Mouse (Mus musculus): ENCODE measurements around the gene Prkce. TPM values are rescaled to one million over a fixed set of nuclear protein-coding genes. Genes with fewer than 3 reads are reported as not detected.

The Prkce gene
- total RNA-seq, 1 experiment = 1.7 TPM

- Histone ChIP-seq H3K9me3 (ENCODE audit: control insufficient read depth, insufficient read depth, low read depth, low read length) (no peaks in the 10 kb centered on the region), H3K4me1 (ENCODE audit: control insufficient read depth in 2 of 2, insufficient read depth in 2 of 2, low read length in 2 of 2, poor library complexity in 1 of 2) (no peaks in the 10 kb centered on the region), H3K36me3 (ENCODE audit: control insufficient read depth, insufficient read depth, low read length, poor library complexity, severe bottlenecking) (no peaks in the 10 kb centered on the region), H3K4me3 (ENCODE audit: insufficient read depth in 1 of 2, low read depth in 1 of 2, low read length in 2 of 2, poor library complexity in 1 of 2, severe bottlenecking in 1 of 2) (no peak overlapping the region), H3K27ac (ENCODE audit: insufficient read depth, low read depth, low read length, poor library complexity, severe bottlenecking) (no peak overlapping the region), H3K9ac (ENCODE audit: insufficient read depth, low read depth, low read length, poor library complexity, severe bottlenecking) (no peak overlapping the region)
- TF ChIP-seq ZC3H11A (IDR thresholded peaks at IDR 0.05; ENCODE audit: borderline replicate concordance, low read depth, low read length) (no peak), CHD2 (IDR thresholded peaks at IDR 0.05; ENCODE audit: low read depth, low read length) (no peak), ZNF384 (IDR thresholded peaks at IDR 0.05; ENCODE audit: low read depth, low read length) (no peak), MAFK (IDR thresholded peaks at IDR 0.05; ENCODE audit: insufficient read depth, low read depth, low read length) (no peak), HCFC1 (IDR thresholded peaks at IDR 0.05; ENCODE audit: borderline replicate concordance, insufficient read depth, low read length) (no peak)
- in situ Hi-C loops (cut with MboI; ENCODE audit: low sequenced_read_pairs in 2 of 2, unreplicated experiment in 2 of 2) = no loop called here
- DNase-seq (ENCODE audit: low read depth, low spot score) = no peak
Measured at GRCm38 (mm10) chr17:86705236-86705635, 537.7 kb downstream of the Prkce start.

GRCm38 (mm10) chr17:86706467-86706866 is 538.9 kb downstream of the Prkce start:
- TF ChIP-seq ZNF384 (IDR thresholded peaks at IDR 0.05; ENCODE audit: low read depth, low read length) = no peak
- TF ChIP-seq HCFC1 (IDR thresholded peaks at IDR 0.05; ENCODE audit: borderline replicate concordance, insufficient read depth, low read length) = no peak
- no peak for TF ChIP-seq MAFK (IDR thresholded peaks at IDR 0.05; ENCODE audit: insufficient read depth, low read depth, low read length)
- TF ChIP-seq ZC3H11A (IDR thresholded peaks at IDR 0.05; ENCODE audit: borderline replicate concordance, low read depth, low read length) = no peak
- TF ChIP-seq CHD2 (IDR thresholded peaks at IDR 0.05; ENCODE audit: low read depth, low read length) = no peak
- Histone ChIP-seq H3K9ac (ENCODE audit: insufficient read depth, low read depth, low read length, poor library complexity, severe bottlenecking) (no peak overlapping the region), H3K4me1 (ENCODE audit: control insufficient read depth in 2 of 2, insufficient read depth in 2 of 2, low read length in 2 of 2, poor library complexity in 1 of 2) (no peaks in the 10 kb centered on the region), H3K36me3 (ENCODE audit: control insufficient read depth, insufficient read depth, low read length, poor library complexity, severe bottlenecking) (no peaks in the 10 kb centered on the region), H3K27ac (ENCODE audit: insufficient read depth, low read depth, low read length, poor library complexity, severe bottlenecking) (no peak overlapping the region), H3K4me3 (ENCODE audit: insufficient read depth in 1 of 2, low read depth in 1 of 2, low read length in 2 of 2, poor library complexity in 1 of 2, severe bottlenecking in 1 of 2) (no peak overlapping the region), H3K9me3 (ENCODE audit: control insufficient read depth, insufficient read depth, low read depth, low read length) (no peaks in the 10 kb centered on the region)
- in situ Hi-C loops (cut with MboI; ENCODE audit: low sequenced_read_pairs in 2 of 2, unreplicated experiment in 2 of 2) = no loop called here
- no peak for DNase-seq (ENCODE audit: low read depth, low spot score)

Other genes with a start within 250 kb of the Prkce start
- 39.1 and 41.3 TPM in 2 replicates for gene Srbd1, start 22.6 kb upstream of the Prkce start, total RNA-seq (2012; rRNA removed)